Mouse (Mus musculus) midbrain, embryonic 14.5 days (tissue): ENCODE measurements at regions not wholly inside any gene's neighbourhood (a gene's known extent, or its start where the extent isn't known, plus 50 kb on each side); places are given as distances from the start of the nearest gene placed in this dataset.
A peak's percentile ranks its signal among the peaks of the same experiment; 100 is the strongest.

ENCODE experiments used
- ATAC-seq: fragments of 200-750 bp; cut with Nextera tagmentation; 2 replicates; pipeline ENCODE4 v1.8.0; 2017; ENCODE audit warnings: moderate number of reproducible peaks, moderate library complexity; ENCODE audit not compliant: low FRiP score, low TSS enrichment
- DNase-seq: peaks from one replicate; pipeline ENCODE4 v3.0.0-alpha.2; 2015
- H3K27ac ChIP-seq: fragments of 300-500 bp; sonication (generic); replicated peaks from 2 replicates; pipeline ENCODE4 v1.5.1; 2014; ENCODE audit warnings: mild to moderate bottlenecking, low read depth, low read length, moderate library complexity
- H3K27me3 ChIP-seq: fragments of 300-500 bp; sonication (generic); 2 replicates; pipeline ENCODE4 v1.6.1; 2014; ENCODE audit warnings: low read length, control low read depth, mixed read lengths; ENCODE audit not compliant: control insufficient read depth, insufficient read depth
- H3K36me3 ChIP-seq: fragments of 300-500 bp; sonication (generic); 2 replicates; pipeline ENCODE4 v1.6.1; 2014; ENCODE audit warnings: low read length, control low read depth; ENCODE audit not compliant: control insufficient read depth, insufficient read depth
- H3K4me1 ChIP-seq: fragments of 300-500 bp; sonication (generic); 2 replicates; pipeline ENCODE4 v1.6.1; 2014; ENCODE audit warnings: mild to moderate bottlenecking, antibody characterized with exemption, low read length, control low read depth; ENCODE audit not compliant: control insufficient read depth, insufficient read depth
- H3K4me2 ChIP-seq: fragments of 300-500 bp; sonication (generic); 2 replicates; pipeline ENCODE4 v1.6.1; 2014; ENCODE audit warnings: mild to moderate bottlenecking, low read length, moderate library complexity
- H3K4me3 ChIP-seq: fragments of 300-500 bp; sonication (generic); replicated peaks from 2 replicates; pipeline ENCODE4 v1.5.1; 2014; ENCODE audit warnings: low read depth, low read length
- H3K9ac ChIP-seq: fragments of 300-500 bp; sonication (generic); replicated peaks from 2 replicates; pipeline ENCODE4 v1.6.1; 2014; ENCODE audit warnings: mild to moderate bottlenecking, low read length, moderate library complexity
- H3K9me3 ChIP-seq: fragments of 300-500 bp; sonication (generic); 2 replicates; pipeline ENCODE4 v1.6.1; 2016; ENCODE audit warnings: low read length, control low read depth, mixed read lengths; ENCODE audit not compliant: control insufficient read depth
- WGBS: fragments of 180-500 bp; shearing (Covaris S2); extraction: QIAGEN DNeasy Blood & Tissue Kit; methylation state at CpG from one replicate; pipeline ENCODE4 v1.1.7; 2014; 5-methylcytosine and 5-hydroxymethylcytosine counted together

GRCm38 (mm10) chr6:116893299-116893698 is 176.6 kb upstream of the Tmem72 start:
- no peak for ATAC-seq
- 82% methylated on average over 8 of the region's 8 CpGs for WGBS

GRCm38 (mm10) chr6:116894252-116894651 is 177.5 kb upstream of the Tmem72 start:
- Histone ChIP-seq H3K9me3 (no peaks in the 10 kb centered on the region), H3K9ac (no peak overlapping the region), H3K4me2 (no peak overlapping the region), H3K27me3 (no peaks in the 10 kb centered on the region), H3K4me1 (no peaks in the 10 kb centered on the region), H3K4me3 (no peak overlapping the region), H3K27ac (no peak overlapping the region), H3K36me3 (no peaks in the 10 kb centered on the region)
- DNase-seq (no peak), ATAC-seq (no peak)
- WGBS, result 94% methylated on average over 5 of the region's 5 CpGs

More at GRCm38 (mm10) chr6:116893299-116893698, 176.6 kb upstream of the Tmem72 start:
- no peaks in the 10 kb centered on the region for H3K27me3 ChIP-seq
- H3K9ac ChIP-seq, result no peak overlapping the region
- H3K4me3 ChIP-seq, result no peak overlapping the region
- no peaks in the 10 kb centered on the region for H3K4me1 ChIP-seq
- no peaks in the 10 kb centered on the region for H3K36me3 ChIP-seq
- DNase-seq, result no peak
- H3K27ac ChIP-seq, result no peak overlapping the region
- H3K4me2 ChIP-seq, result no peak overlapping the region
- H3K9me3 ChIP-seq, result no peaks in the 10 kb centered on the region

DNA sequence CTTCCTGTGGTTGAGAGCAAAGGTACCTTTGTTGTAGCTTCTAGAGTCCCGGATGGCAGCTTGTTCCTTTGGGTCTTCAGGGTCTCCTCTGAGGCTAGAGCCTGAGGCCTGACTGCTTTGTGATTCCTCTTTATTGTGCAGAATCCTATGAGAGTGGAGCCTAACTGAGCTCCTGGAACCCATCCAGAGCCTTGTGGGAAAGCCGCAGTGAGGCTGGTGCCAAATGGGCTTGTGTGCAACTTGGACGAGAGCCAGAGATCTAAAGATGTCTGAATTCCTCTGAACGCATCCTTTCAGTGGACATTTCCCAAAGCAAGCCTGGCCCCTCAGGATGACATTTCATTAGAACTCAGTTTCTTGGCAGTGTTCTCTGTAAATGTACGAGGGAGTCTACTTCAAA is 178.4 kb upstream of the Tmem72 start:
- WGBS, result 51% methylated on average over 5 of the region's 5 CpGs
- Histone ChIP-seq H3K27ac (no peak overlapping the region), H3K4me2 (no peak overlapping the region), H3K36me3 (no peaks in the 10 kb centered on the region), H3K9ac (no peak overlapping the region), H3K27me3 (no peaks in the 10 kb centered on the region), H3K4me1 (no peaks in the 10 kb centered on the region), H3K4me3 (no peak overlapping the region), H3K9me3 (no peaks in the 10 kb centered on the region)
- ATAC-seq (no peak; the same call in 1 of the 2 replicates), DNase-seq (peak; percentile 86)

DNA sequence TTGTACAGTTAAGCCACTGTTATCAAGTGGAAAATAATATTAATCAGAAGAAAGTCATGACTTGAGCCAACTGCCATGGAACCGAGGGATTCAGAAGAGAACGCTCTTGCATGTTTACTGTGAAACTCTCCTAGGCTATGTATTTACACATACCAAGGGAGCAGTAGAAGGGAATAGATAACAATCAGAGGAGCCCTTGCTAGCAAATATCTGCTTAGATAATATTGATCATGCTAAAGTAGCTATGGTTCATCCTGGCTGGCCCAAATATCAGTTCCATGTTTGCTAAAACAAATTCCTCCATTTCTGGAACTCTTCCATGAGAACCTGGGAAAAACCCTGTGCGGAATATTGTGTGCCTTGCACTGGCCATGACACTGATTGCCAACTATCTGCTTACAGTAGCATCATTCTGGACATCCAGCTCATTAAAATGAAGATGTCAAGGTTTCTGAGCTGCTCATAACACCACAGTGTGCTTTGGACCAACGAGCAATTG is 179.5 kb upstream of the Tmem72 start:
- Histone ChIP-seq H3K9ac (no peak overlapping the region), H3K4me2 (no peak overlapping the region), H3K9me3 (no peaks in the 10 kb centered on the region), H3K4me1 (no peaks in the 10 kb centered on the region), H3K4me3 (no peak overlapping the region), H3K36me3 (no peaks in the 10 kb centered on the region), H3K27ac (no peak overlapping the region), H3K27me3 (no peaks in the 10 kb centered on the region)
- DNase-seq (no peak), ATAC-seq (no peak)
- WGBS, result 89% methylated on average over 4 of the region's 4 CpGs

DNA sequence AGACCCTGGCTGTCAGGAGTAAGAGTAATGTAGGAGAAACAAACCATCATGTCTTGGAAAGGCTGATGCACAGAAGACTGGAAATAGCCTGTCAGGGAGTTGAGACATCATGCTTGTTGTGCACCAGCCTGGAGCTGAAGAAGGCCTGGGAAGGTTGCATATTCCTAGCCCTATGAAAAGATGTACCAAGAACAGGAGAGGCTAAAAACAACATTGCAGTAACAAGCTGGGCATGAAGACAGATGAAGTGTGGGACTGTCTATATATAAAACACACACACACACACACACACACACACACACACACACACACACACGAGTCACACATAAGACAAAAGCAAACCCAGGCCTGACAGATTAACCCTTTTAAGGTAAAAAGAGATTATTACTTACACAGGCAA is 185.1 kb upstream of the Tmem72 start:
- H3K27me3 ChIP-seq, result no peaks in the 10 kb centered on the region
- WGBS, result 32% methylated on average over 1 of the region's 1 CpGs

DNA sequence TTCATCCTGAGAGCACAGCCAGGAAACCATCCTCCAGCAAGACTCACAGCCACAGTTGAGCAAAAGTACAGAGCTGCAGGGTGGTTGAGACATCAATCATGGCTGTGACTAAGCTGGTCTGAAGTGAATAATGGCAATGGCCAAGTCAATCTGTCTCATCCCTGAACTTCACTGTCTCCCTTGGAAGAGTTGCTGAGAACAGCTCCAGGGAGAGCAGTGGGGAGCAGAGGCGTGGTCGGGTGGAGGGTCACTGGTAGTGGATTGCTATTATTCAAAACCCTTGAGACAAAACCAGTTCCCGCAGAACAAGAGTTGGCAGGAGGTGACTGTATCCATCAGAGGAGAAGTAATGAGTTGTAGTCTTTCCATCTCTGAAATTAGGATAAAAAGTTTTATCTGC is 185.7 kb upstream of the Tmem72 start:
- Histone ChIP-seq H3K4me3 (no peak overlapping the region), H3K27ac (no peak overlapping the region), H3K9ac (no peak overlapping the region), H3K27me3 (no peaks in the 10 kb centered on the region), H3K4me2 (no peak overlapping the region), H3K4me1 (no peaks in the 10 kb centered on the region), H3K36me3 (no peaks in the 10 kb centered on the region), H3K9me3 (no peaks in the 10 kb centered on the region)
- ATAC-seq (no peak), DNase-seq (no peak)
- 65% methylated on average over 3 of the region's 3 CpGs for WGBS

More for the DNA sequence above, 185.1 kb upstream of the Tmem72 start:
- DNase-seq, result no peak
- no peaks in the 10 kb centered on the region for H3K36me3 ChIP-seq
- no peaks in the 10 kb centered on the region for H3K9me3 ChIP-seq
- no peak overlapping the region for H3K4me2 ChIP-seq
- H3K27ac ChIP-seq, result no peak overlapping the region
- no peak overlapping the region for H3K9ac ChIP-seq
- H3K4me3 ChIP-seq, result no peak overlapping the region
- ATAC-seq, result no peak
- no peaks in the 10 kb centered on the region for H3K4me1 ChIP-seq

DNA sequence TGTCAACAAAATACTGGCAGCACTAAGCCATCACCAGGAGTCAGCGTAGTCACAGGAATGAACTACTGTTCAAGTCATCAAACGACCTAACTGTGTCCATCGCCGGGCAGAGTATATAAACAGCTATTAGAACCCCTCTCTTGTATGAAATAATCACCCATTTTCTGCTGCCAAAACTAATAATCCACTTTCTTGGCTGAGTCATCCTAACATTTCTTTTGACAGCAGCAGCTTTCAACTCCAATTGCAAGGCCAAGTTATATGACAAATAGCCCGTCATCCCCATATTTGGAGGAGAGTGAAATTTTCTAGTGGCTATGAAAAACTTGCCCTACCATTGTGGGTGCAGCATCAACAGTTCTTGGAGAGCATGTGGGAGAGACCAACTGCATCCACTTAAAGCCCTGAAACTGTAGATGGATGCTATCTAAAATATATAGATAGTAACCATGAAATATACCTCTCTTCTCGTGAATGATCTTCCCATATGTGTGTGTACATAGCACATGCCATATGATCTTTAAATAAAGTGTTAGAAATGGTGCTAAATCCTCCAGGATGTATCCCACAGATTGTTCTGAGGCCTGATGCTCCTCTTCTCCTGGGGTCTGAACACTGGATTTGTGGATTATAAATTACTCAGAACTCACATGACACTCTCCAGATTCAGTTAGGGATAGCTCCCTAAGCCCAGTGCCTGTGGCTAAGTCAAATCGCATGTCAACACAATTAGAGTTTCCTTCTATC is 189.9 kb upstream of the Tmem72 start:
- Histone ChIP-seq H3K4me1 (no peaks in the 10 kb centered on the region), H3K27ac (no peak overlapping the region), H3K36me3 (no peaks in the 10 kb centered on the region), H3K9me3 (no peaks in the 10 kb centered on the region), H3K4me2 (no peak overlapping the region), H3K4me3 (no peak overlapping the region), H3K27me3 (no peaks in the 10 kb centered on the region), H3K9ac (no peak overlapping the region)
- ATAC-seq (no peak), DNase-seq (no peak)
- WGBS, result 89% methylated on average over 7 of the region's 7 CpGs

DNA sequence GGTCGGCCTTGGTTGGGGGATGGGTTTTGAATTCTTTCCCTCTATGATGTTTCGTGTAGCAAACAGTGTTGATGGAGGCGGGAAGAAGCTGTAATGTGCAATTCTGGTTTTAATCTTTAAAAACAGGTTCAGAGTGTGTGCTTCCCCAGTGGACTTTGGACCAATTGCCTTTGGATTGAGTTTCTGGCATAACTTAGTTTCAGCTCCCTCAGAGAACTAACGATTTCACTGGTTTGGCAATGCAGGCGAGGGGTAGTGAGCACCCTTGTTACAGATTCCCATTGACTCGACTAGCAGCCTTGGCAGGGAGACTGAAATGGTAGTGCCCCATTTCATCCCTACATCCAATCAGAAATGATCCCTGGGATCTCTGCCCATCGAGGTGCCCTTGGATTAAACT is 193.9 kb upstream of the Tmem72 start:
- H3K4me2 ChIP-seq, result no peak overlapping the region
- no peaks in the 10 kb centered on the region for H3K4me1 ChIP-seq
- no peaks in the 10 kb centered on the region for H3K9me3 ChIP-seq
- 94% methylated on average over 7 of the region's 7 CpGs for WGBS
- DNase-seq (no peak), ATAC-seq (no peak)
- H3K36me3 ChIP-seq, result no peaks in the 10 kb centered on the region
- H3K4me3 ChIP-seq, result no peak overlapping the region
- H3K27ac ChIP-seq, result no peak overlapping the region
- no peak overlapping the region for H3K9ac ChIP-seq
- no peaks in the 10 kb centered on the region for H3K27me3 ChIP-seq

DNA sequence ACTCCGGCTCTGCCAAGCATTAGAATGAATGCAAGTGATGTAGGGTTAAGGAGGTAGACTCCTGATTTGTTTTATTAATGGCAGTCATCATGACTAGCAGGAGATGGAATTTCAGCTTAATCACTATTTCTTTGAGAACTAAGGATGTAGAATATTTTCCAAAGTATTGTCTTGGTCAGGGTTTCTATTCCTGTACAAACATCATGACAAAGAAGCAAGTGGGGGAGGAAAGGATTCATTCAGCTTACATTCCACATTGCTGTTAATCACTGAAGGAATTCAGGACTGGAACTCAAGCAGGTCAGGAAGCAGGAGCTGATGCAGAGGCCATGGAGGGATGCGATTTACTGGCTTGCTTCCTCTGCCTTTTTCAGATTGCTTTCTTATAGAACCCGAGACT is 195.4 kb upstream of the Tmem72 start:
- 76% methylated on average over 3 of the region's 3 CpGs for WGBS
- H3K27me3 ChIP-seq, result no peaks in the 10 kb centered on the region
- H3K9ac ChIP-seq, result no peak overlapping the region
- H3K27ac ChIP-seq, result no peak overlapping the region
- H3K4me2 ChIP-seq, result no peak overlapping the region
- no peak overlapping the region for H3K4me3 ChIP-seq
- no peaks in the 10 kb centered on the region for H3K9me3 ChIP-seq
- ATAC-seq (no peak), DNase-seq (no peak)
- H3K36me3 ChIP-seq, result no peaks in the 10 kb centered on the region
- H3K4me1 ChIP-seq, result no peaks in the 10 kb centered on the region
